Mouse (Mus musculus) spleen, adult 2 months (tissue): ENCODE data around the gene Cyp26b1. TPM values are rescaled to one million over a fixed set of nuclear protein-coding genes. Genes with fewer than 3 reads are reported as not detected.

Experiments
- DNase-seq, 2 experiments: peaks; one replicate each; pipeline versions ENCODE4 v3.0.0 to v3.0.0-alpha.2; 2012 to 2021; ENCODE audit warnings: low spot score in 2 of 2, low read depth in 1 of 2
- H3K27ac ChIP-seq: fragments of 200-500 bp; 2 replicates; pipeline ENCODE4 v1.5.1; 2012; ENCODE audit warnings: low read length, inconsistent platforms; ENCODE audit not compliant: insufficient read depth
- H3K27me3 ChIP-seq: fragments of 200-500 bp; 2 replicates; pipeline ENCODE4 v1.6.1; 2012; ENCODE audit warnings: mild to moderate bottlenecking, moderate library complexity, low read length, inconsistent platforms; ENCODE audit not compliant: control insufficient read depth, insufficient read depth
- H3K36me3 ChIP-seq: fragments of 200-500 bp; 2 replicates; pipeline ENCODE4 v1.6.1; 2012; ENCODE audit warnings: mild to moderate bottlenecking, low read length, inconsistent platforms; ENCODE audit not compliant: control insufficient read depth, insufficient read depth
- H3K4me1 ChIP-seq: fragments of 200-500 bp; 2 replicates; pipeline ENCODE4 v1.6.1; 2011; ENCODE audit warnings: inconsistent platforms; ENCODE audit not compliant: control insufficient read depth, insufficient read depth, insufficient read length
- H3K4me3 ChIP-seq: fragments of 200-500 bp; 2 replicates; pipeline ENCODE4 v1.5.1; 2011; ENCODE audit warnings: mild to moderate bottlenecking, inconsistent platforms; ENCODE audit not compliant: insufficient read depth, insufficient read length; ENCODE audit errors: extremely low read depth
- CTCF ChIP-seq: fragments of 200-500 bp; IDR thresholded peaks from 2 replicates; pipeline ENCODE4 v1.5.1; 2011; ENCODE audit warnings: mild to moderate bottlenecking, inconsistent platforms; ENCODE audit not compliant: insufficient read depth, insufficient read length, insufficient replicate concordance; ENCODE audit errors: extremely low read depth
- POLR2A ChIP-seq: fragments of 200-500 bp; IDR thresholded peaks from 2 replicates; pipeline ENCODE4 v1.6.1; 2011; ENCODE audit warnings: low read depth, low read length, inconsistent platforms
- WGBS: fragments of 180-500 bp; shearing (Covaris S2); methylation state at CpG from one replicate; pipeline ENCODE4 v1.1.7; 2018; 5-methylcytosine and 5-hydroxymethylcytosine counted together
- polyA plus RNA-seq: library from polyadenylated mRNA; depleted of rRNA; stranded (reverse); fragments of >200 nt; gene quantifications from 2 replicates; pipeline ENCODE4 v1.2.3, GENCODE M21; 2012

Gene Cyp26b1
- polyA plus RNA-seq, 1 experiment, result 0.76 TPM

GRCm38 (mm10) chr6:84570039-84570438 lies 23.7 kb downstream of the Cyp26b1 start:
- TF ChIP-seq CTCF (no peak), POLR2A (no peak)
- Histone ChIP-seq H3K27me3 (no peaks in the 10 kb centered on the region), H3K36me3 (no peaks in the 10 kb centered on the region), H3K4me1 (no peaks in the 10 kb centered on the region), H3K4me3 (no peak overlapping the region), H3K27ac (no peak overlapping the region)
- DNase-seq, result no peak
- WGBS, result 80% methylated on average over 3 of the region's 3 CpGs

GRCm38 (mm10) chr6:84569590-84569989 lies 24.1 kb downstream of the Cyp26b1 start:
- no peaks in the 10 kb centered on the region for H3K4me1 ChIP-seq
- no peak overlapping the region for H3K27ac ChIP-seq
- no peak for DNase-seq

GRCm38 (mm10) chr6:84568880-84569279 lies 24.8 kb downstream of the Cyp26b1 start:
- no peak for DNase-seq
- H3K36me3 ChIP-seq, result no peaks in the 10 kb centered on the region
- H3K4me3 ChIP-seq, result no peak overlapping the region
- WGBS, result 15% methylated on average over 6 of the region's 6 CpGs
- no peak overlapping the region for H3K27ac ChIP-seq
- no peak for TF ChIP-seq POLR2A
- no peak for TF ChIP-seq CTCF
- H3K27me3 ChIP-seq, result no peaks in the 10 kb centered on the region
- no peaks in the 10 kb centered on the region for H3K4me1 ChIP-seq

More at GRCm38 (mm10) chr6:84569590-84569989, 24.1 kb downstream of the Cyp26b1 start:
- no peaks in the 10 kb centered on the region for H3K27me3 ChIP-seq
- H3K36me3 ChIP-seq, result no peaks in the 10 kb centered on the region
- TF ChIP-seq CTCF, result no peak
- no peak for TF ChIP-seq POLR2A
- no peak overlapping the region for H3K4me3 ChIP-seq

- Histone ChIP-seq H3K36me3 (no peaks in the 10 kb centered on the region), H3K27ac (no peak overlapping the region), H3K27me3 (no peaks in the 10 kb centered on the region), H3K4me1 (no peaks in the 10 kb centered on the region), H3K4me3 (no peak overlapping the region)
- no peak for DNase-seq
- no peak for TF ChIP-seq POLR2A
- TF ChIP-seq CTCF, result no peak
- WGBS, result 85% methylated on average over 4 of the region's 4 CpGs
Measured at GRCm38 (mm10) chr6:84567696-84568095, 26.0 kb downstream of the Cyp26b1 start.

- 85% methylated on average over 2 of the region's 2 CpGs for WGBS
- no peak for DNase-seq
- Histone ChIP-seq H3K27me3 (no peaks in the 10 kb centered on the region), H3K27ac (no peak overlapping the region), H3K36me3 (no peaks in the 10 kb centered on the region), H3K4me3 (no peak overlapping the region), H3K4me1 (no peaks in the 10 kb centered on the region)
- TF ChIP-seq CTCF, result no peak
- no peak for TF ChIP-seq POLR2A
Measured at GRCm38 (mm10) chr6:84566825-84567224, 26.9 kb downstream of the Cyp26b1 start.

GRCm38 (mm10) chr6:84565245-84565644 lies 28.5 kb downstream of the Cyp26b1 start:
- WGBS, result 90% methylated on average over 5 of the region's 5 CpGs
- no peaks in the 10 kb centered on the region for H3K27me3 ChIP-seq
- DNase-seq, result no peak
- TF ChIP-seq POLR2A, result no peak
- no peak for TF ChIP-seq CTCF
- H3K27ac ChIP-seq, result no peak overlapping the region
- H3K4me3 ChIP-seq, result no peak overlapping the region
- no peaks in the 10 kb centered on the region for H3K4me1 ChIP-seq
- no peaks in the 10 kb centered on the region for H3K36me3 ChIP-seq

- H3K4me1 ChIP-seq, result no peaks in the 10 kb centered on the region
- 61% methylated on average over 4 of the region's 4 CpGs for WGBS
- H3K27me3 ChIP-seq, result no peaks in the 10 kb centered on the region
- no peak for TF ChIP-seq POLR2A
- no peak for TF ChIP-seq CTCF
- no peak for DNase-seq
- H3K27ac ChIP-seq, result no peak overlapping the region
- H3K36me3 ChIP-seq, result no peaks in the 10 kb centered on the region
- no peak overlapping the region for H3K4me3 ChIP-seq
Measured at GRCm38 (mm10) chr6:84562948-84563347, 30.8 kb downstream of the Cyp26b1 start.
